Comparison of ENCODE assay signal across 8 mouse cellular contexts in the genomic region with DNA sequence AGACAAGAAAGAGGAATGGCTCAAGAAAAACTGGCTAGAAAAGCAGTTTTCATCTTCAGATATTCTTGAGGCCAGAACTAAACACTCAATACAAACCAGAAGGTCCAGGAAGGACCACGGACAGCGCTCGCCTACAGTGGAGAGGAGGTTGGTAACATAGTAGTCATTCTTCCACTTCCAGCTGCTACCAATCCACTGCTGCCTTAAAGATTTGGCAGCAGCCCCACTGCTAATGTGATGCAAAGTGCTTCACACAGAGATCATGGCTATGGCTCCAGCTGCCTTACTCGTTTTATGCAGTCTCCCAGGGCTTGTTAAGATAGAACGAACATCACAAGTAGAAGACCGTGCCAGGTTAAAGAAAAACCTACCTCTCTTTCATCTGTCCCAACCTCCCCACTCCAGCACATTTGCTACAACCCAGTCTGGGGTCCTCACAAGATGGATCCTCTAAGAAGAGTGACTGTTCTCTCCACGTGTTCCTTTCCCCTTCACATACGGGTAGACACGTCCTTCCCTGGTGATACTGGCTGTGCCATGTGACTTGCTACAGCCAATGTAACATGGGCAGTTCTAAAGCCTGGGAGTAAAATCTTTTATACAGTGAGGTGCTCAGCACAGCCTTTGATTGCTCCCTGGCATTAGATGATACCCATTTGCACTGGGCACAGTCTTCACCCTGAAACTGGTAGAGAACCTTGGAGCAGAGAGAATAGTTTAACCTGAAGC.
DNase-seq lines count a peak whose midpoint lies in the region; ATAC-seq and TF ChIP-seq lines count a peak whose summit lies in the region.
"Had no signal": no experiment of that assay in that cellular context is flagged by ENCODE, and none has a peak within 500 bp of the region (broad histone marks: within the 10 kb centered on the region; RNA-seq: fewer than 3 reads in every experiment).

No protein-coding gene starts in this region.

- ATAC-seq in neural tube, embryonic 11.5 days (ENCODE audit: insufficient read depth, low FRiP score, low TSS enrichment) = no peak
- peak; percentile 80 for ATAC-seq in forebrain, embryonic 13.5 days
- peak; percentile 84 for ATAC-seq in neural tube, embryonic 15.5 days (ENCODE audit: low FRiP score)
- no peak for ATAC-seq in liver, postnatal 0 days

- DNase-seq in neural tube, embryonic 11.5 days (ENCODE audit: low spot score) = peak; percentile 49
- DNase-seq in neural tube, embryonic 10.5 days (ENCODE audit: extremely low spot score, low spot score) = no peak
- DNase-seq in left cerebral cortex, adult 9 months (ENCODE audit: low spot score in 2 of 2) = peak; percentile 52 to 65
- no peak for DNase-seq in liver, postnatal 0 days
- no peak for DNase-seq in thymus, postnatal 10 days (ENCODE audit: low spot score in 2 of 2)

- H3K27ac ChIP-seq in neural tube, embryonic 11.5 days (ENCODE audit: low read depth, low read length) = no peak overlapping the region
- peak overlapping the region; percentile 57 for H3K27ac ChIP-seq in forebrain, embryonic 13.5 days
- peak overlapping the region; percentile 42; the same call in 1 of the 2 replicates for H3K27ac ChIP-seq in neural tube, embryonic 15.5 days (replicated peaks)
- H3K27ac ChIP-seq in liver, postnatal 0 days (ENCODE audit: low read depth) = no peak overlapping the region
- H3K27ac ChIP-seq: limb, embryonic 12.5 days had no signal

- no peaks in the 10 kb centered on the region for H3K9me3 ChIP-seq in neural tube, embryonic 11.5 days (ENCODE audit: control insufficient read depth, low read length)
- no peaks in the 10 kb centered on the region for H3K9me3 ChIP-seq in forebrain, embryonic 13.5 days (replicated peaks)
- H3K9me3 ChIP-seq in neural tube, embryonic 15.5 days (replicated peaks) = no peaks in the 10 kb centered on the region
- no peaks in the 10 kb centered on the region for H3K9me3 ChIP-seq in liver, postnatal 0 days (ENCODE audit: low read length)
- H3K9me3 ChIP-seq: limb, embryonic 12.5 days had no signal

- H3K4me3 ChIP-seq in neural tube, embryonic 11.5 days (ENCODE audit: low read depth, low read length) = no peak overlapping the region
- no peak overlapping the region for H3K4me3 ChIP-seq in forebrain, embryonic 13.5 days
- no peak overlapping the region for H3K4me3 ChIP-seq in neural tube, embryonic 15.5 days (replicated peaks)
- no peak overlapping the region for H3K4me3 ChIP-seq in liver, postnatal 0 days (ENCODE audit: low read depth, low read length)
- H3K4me3 ChIP-seq: limb, embryonic 12.5 days had no signal

- no peaks in the 10 kb centered on the region for H3K36me3 ChIP-seq in neural tube, embryonic 11.5 days (ENCODE audit: control insufficient read depth, insufficient read depth, low read length)
- H3K36me3 ChIP-seq in forebrain, embryonic 13.5 days (ENCODE audit: poor library complexity, severe bottlenecking) = no peaks in the 10 kb centered on the region
- H3K36me3 ChIP-seq in neural tube, embryonic 15.5 days = no peaks in the 10 kb centered on the region
- no peaks in the 10 kb centered on the region for H3K36me3 ChIP-seq in liver, postnatal 0 days (replicated peaks; ENCODE audit: insufficient read depth, low read length)
- H3K36me3 ChIP-seq: limb, embryonic 12.5 days had no signal

- no peak overlapping the region for H3K9ac ChIP-seq in neural tube, embryonic 11.5 days (ENCODE audit: low read length)
- H3K9ac ChIP-seq in forebrain, embryonic 13.5 days = no peak overlapping the region
- no peak overlapping the region for H3K9ac ChIP-seq in neural tube, embryonic 15.5 days (replicated peaks)
- H3K9ac ChIP-seq in liver, postnatal 0 days (replicated peaks) = no peak overlapping the region
- H3K9ac ChIP-seq: limb, embryonic 12.5 days had no signal

- no peak overlapping the region for H3K4me2 ChIP-seq in neural tube, embryonic 11.5 days (ENCODE audit: low read depth)
- H3K4me2 ChIP-seq in forebrain, embryonic 13.5 days = peak overlapping the region; percentile 21; the same call in 1 of the 2 replicates
- peak overlapping the region; percentile 23; the same call in 1 of the 2 replicates for H3K4me2 ChIP-seq in neural tube, embryonic 15.5 days
- H3K4me2 ChIP-seq in liver, postnatal 0 days (ENCODE audit: low read depth, low read length) = no peak overlapping the region
- H3K4me2 ChIP-seq: limb, embryonic 12.5 days had no signal

- no peaks in the 10 kb centered on the region for H3K4me1 ChIP-seq in neural tube, embryonic 11.5 days (ENCODE audit: control insufficient read depth, insufficient read depth, low read length)
- peaks cover 21% of the 10 kb centered on the region for H3K4me1 ChIP-seq in forebrain, embryonic 13.5 days
- H3K4me1 ChIP-seq in neural tube, embryonic 15.5 days = peaks cover 34% of the 10 kb centered on the region
- H3K4me1 ChIP-seq in liver, postnatal 0 days (ENCODE audit: insufficient read depth) = no peaks in the 10 kb centered on the region
- H3K4me1 ChIP-seq: limb, embryonic 12.5 days had no signal

- TF ChIP-seq EP300 in liver, postnatal 0 days (IDR thresholded peaks at IDR 0.05; ENCODE audit: low read depth) = no peak

- H3K27me3 ChIP-seq in neural tube, embryonic 11.5 days (ENCODE audit: control insufficient read depth, insufficient read depth, low read length) = no peaks in the 10 kb centered on the region
- no peaks in the 10 kb centered on the region for H3K27me3 ChIP-seq in forebrain, embryonic 13.5 days
- H3K27me3 ChIP-seq in neural tube, embryonic 15.5 days (replicated peaks) = no peaks in the 10 kb centered on the region
- H3K27me3 ChIP-seq in liver, postnatal 0 days (ENCODE audit: insufficient read depth, low read length) = no peaks in the 10 kb centered on the region
- H3K27me3 ChIP-seq: limb, embryonic 12.5 days had no signal

- 40% methylated on average over 9 of the region's 9 CpGs for WGBS in neural tube, embryonic 11.5 days
- 29% methylated on average over 9 of the region's 9 CpGs for WGBS in forebrain, embryonic 13.5 days
- 14% methylated on average over 9 of the region's 9 CpGs for WGBS in neural tube, embryonic 15.5 days
- 38% methylated on average over 9 of the region's 9 CpGs for WGBS in liver, postnatal 0 days (ENCODE audit: insufficient replicate concordance)

- TF ChIP-seq CTCF in liver, postnatal 0 days (IDR thresholded peaks at IDR 0.05; ENCODE audit: low read depth) = no peak

Comparison
In these comparisons a context has a peak if more than half of its experiments do, and no peak if none do; other contexts are left out.
1. ATAC-seq: peak in forebrain, embryonic 13.5 days (single experiment) and neural tube, embryonic 15.5 days (single experiment); none in neural tube, embryonic 11.5 days (single experiment) and liver, postnatal 0 days (single experiment).
2. DNase-seq: peak in neural tube, embryonic 11.5 days (single experiment) and left cerebral cortex, adult 9 months (2 of 2); none in neural tube, embryonic 10.5 days (single experiment), liver, postnatal 0 days (single experiment) and thymus, postnatal 10 days (0 of 2).
3. H3K27ac ChIP-seq: peak in forebrain, embryonic 13.5 days (single experiment) and neural tube, embryonic 15.5 days (single experiment); none in neural tube, embryonic 11.5 days (single experiment) and liver, postnatal 0 days (single experiment).
4. H3K4me2 ChIP-seq: peak in forebrain, embryonic 13.5 days (single experiment) and neural tube, embryonic 15.5 days (single experiment); none in neural tube, embryonic 11.5 days (single experiment) and liver, postnatal 0 days (single experiment).